Mouse (Mus musculus): ENCODE data around the gene Kif21b.

Gene Kif21b

DNA sequence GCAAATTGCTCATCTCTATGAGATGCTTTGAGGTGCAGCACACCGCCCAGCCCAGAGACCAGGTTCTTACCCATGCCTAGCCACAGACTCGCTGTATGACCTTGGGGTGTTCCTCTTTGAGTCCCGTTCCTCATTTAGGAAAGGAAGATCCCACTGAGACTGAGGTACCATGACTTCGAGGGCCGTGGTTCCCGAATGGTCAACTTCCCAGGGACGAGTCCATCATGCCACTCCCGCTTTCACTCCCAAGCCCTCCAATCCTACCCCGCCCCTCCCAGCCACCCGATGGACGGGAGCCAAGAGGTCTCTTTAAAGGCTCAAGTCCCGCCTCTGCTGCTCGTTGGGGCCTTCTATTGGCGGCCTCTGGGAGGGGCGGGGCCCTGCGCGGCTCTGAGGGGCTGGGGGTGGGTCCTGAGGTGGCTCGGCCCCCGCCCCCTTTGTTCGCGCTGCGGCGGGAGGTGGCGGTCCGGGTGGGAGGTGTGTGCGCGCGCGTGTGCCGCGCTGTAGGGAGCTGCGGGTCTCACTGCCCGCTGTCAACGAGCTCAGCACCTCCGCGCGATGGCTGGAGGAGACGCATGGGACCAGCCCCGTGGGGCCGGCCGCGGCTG, at the start of gene Kif21b:
Kif21b (plus strand) TSS at position 439 of the 608 bp plus-strand sequence.
- peak; percentile 69 for DNase-seq (ENCODE audit: low read depth, low spot score)

DNA sequence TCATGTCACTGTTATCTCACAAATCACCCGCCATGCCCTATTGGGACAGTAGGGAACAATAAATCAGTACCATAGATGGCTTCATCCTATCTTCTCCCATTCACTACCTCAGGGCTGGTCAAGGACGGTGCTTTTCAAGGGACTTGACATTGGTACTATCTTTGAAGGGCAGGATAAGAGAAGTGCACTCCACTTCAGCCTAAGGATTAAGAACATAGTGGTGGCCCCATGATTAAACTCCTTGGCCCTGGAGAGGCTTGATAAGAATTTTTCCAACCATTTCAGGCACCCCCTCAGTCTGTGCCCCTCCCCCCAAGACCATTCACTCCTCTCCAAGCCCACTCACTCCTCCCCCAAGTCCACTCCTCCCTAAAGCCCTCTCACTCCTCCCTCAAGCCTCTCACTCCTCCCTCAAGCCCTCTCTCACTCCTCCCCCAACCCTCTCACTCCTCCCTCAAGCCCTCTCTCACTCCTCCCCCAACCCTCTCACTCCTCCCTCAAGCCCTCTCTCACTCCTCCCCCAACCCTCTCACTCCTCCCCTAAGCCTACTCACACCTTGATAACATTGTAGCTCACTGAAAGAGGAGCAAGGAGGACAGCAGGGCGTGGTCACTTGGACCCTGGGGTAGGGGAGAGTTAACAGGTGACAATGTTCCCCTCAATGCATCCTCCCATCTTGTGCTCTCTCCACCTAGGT, 45.1 kb upstream of the Kif21b start:
- no peak for DNase-seq (ENCODE audit: low read depth, low spot score)

DNA sequence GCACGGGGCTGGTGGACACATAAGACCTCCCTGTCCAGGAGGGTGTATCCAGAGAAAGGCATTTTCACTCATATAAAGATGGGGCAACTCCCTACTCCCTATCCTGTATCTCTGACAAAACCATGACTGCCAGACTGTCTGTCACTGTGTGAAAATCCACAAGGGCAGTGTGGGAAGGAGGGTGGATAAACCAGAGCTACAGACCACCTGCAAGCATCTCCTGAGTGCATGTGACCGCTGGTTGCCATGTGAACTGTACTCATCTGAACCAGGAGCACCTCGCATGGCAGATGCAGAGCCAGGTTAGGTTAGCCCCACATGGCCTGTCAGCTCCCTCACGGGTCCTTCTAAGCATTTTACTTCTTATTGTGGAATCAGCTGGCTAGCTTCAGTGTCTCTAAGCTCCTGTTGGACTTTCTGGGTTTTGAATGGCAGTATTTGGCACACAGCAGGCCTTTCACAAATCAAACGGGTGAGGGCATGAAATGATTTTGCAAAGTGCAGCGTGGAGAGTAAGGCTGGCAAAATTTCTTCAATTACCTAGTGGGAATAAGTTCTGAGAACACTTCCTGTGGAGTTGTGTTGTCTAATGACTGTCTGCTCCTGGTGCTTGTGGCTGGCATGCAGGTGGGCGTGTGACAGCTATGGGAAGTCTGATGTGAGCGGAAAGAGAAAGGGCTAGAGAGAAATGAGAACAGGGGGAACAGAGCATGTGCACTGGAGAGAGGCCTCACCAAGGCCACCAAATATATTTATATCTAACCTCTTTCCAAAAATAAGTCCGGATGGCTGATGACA, 41.6 kb upstream of the Kif21b start:
- DNase-seq (ENCODE audit: low read depth, low spot score), result no peak

DNA sequence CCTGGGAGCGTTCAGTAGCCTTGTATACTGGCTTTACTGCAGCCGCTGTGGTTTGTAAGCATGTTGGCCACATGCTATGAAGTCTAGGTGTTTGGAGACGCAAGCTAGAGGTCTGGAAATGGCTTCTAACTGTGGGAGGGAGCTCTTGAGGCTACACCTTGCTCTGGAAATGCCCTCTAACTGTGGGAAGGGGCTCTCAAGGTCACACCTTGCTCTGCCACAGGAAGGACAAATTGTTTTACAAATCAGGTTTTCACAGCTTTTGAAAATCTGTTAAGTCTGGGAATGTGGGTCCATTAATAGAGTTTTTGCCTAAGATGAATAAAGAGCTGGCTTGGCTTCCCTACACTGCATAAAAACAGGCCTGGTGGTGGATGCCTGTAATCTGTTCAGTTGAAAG, 37.5 kb upstream of the Kif21b start:
- no peak for DNase-seq (ENCODE audit: low read depth, low spot score)

GRCm38 (mm10) chr1:136094807-136095206, 36.4 kb upstream of the Kif21b start:
- no peak for DNase-seq (ENCODE audit: low read depth, low spot score)

GRCm38 (mm10) chr1:136102094-136102493, 29.1 kb upstream of the Kif21b start:
- no peak for DNase-seq (ENCODE audit: low read depth, low spot score)

DNA sequence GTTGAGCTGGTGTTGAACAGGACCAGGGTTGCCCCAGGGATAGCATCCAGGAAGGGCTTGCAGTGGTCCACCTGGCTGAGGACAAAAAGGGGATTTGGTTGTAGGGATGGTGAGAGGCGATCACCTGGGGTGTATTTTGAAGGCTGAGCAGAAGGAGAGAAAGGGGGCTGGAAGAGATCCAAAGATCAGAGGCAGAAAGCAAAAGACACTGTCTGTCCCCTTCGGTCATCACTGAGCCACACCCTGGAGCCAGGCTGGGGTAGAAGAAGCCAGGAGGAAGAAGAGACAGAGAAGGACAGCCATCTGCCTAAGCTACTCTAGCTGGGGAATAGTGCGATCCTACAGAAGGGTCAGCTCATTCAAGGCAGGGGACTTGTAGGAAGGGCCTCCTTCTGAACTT, 28.6 kb upstream of the Kif21b start:
- DNase-seq (ENCODE audit: low read depth, low spot score), result no peak

GRCm38 (mm10) chr1:136102981-136103380, 28.2 kb upstream of the Kif21b start:
- no peak for DNase-seq (ENCODE audit: low read depth, low spot score)

- no peak for DNase-seq (ENCODE audit: low read depth, low spot score)
Observed at GRCm38 (mm10) chr1:136103696-136104095, 27.5 kb upstream of the Kif21b start.

DNA sequence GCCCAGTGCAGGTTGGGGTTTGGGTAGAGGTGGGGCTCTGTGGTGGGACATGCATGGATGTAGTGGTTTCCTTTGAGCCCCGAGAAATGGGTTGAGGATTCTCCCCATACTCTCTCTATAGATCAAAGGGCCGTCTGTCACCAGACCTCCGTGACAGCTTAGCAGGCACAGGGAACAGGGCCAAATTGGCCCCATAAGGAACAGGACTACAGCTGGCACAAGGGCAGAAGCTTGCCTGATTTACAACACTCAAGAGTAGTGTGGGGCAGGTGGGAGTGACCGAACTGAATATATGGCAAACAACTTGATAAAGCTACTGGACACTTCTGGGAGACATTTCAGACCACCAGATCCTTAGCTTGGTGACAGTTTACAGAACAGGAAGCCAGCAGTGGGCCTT, 26.4 kb upstream of the Kif21b start:
- DNase-seq (ENCODE audit: low read depth, low spot score), result no peak

GRCm38 (mm10) chr1:136109464-136109863, 21.7 kb upstream of the Kif21b start:
- no peak for DNase-seq (ENCODE audit: low read depth, low spot score)

DNA sequence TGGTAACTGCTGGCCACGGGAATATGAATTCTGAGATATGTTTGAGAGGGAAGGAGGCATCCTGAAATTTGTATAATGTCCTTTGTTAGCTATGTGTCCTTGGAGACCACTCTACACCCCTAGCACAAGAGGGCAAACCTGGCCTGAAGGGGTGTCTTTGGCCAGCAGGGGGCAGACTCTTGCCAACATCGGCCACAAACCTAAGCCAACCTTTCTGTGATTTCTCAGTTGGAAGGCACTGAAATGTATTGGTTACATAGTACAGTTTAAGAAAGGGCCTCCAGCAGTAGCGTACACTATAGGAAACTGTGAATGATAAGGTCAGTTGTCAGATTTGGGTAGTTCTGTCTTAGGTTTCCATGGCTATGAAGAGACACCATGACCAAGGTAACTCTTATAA, 15.0 kb upstream of the Kif21b start:
- DNase-seq (ENCODE audit: low read depth, low spot score), result no peak

DNA sequence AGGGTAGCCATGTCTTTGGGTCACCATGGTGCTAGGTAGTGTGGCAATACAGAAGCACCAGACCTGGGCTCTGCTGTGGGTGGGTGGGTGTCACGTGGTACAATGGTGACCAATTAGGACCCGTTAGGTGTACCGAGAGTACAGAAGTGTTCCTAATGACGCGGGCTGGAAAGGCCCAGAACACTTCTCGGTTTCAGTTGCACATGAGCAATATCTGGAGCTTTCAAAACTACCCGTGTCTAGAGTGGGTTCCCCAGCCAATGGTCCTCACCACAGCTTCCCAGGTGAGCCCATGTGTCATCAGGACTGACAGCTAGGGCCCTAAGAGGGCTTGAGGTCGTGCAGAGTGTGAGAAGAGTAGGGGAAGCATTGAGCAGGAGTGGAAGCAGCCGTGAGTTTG, 14.1 kb upstream of the Kif21b start:
- DNase-seq (ENCODE audit: low read depth, low spot score), result no peak

DNA sequence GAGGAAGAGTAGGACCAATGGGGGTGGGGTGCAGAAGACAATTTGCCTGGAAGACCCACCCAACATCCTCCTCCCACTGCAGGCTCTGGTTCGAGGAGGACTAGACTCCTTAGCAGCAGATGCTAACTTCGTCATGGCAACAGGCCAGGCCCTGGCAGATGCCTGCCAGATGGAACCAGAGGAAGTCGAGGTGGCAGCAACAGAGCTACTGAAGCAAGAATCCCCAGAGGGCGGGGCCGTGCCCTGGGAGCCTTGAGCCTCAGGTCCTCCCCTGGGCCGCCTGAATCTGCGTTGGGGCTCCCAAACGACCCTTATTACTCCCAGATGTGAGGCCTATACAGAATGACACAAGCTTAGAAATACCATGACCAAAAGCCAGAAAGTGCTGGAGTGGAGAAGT, 12.3 kb upstream of the Kif21b start:
- no peak for DNase-seq (ENCODE audit: low read depth, low spot score)

DNA sequence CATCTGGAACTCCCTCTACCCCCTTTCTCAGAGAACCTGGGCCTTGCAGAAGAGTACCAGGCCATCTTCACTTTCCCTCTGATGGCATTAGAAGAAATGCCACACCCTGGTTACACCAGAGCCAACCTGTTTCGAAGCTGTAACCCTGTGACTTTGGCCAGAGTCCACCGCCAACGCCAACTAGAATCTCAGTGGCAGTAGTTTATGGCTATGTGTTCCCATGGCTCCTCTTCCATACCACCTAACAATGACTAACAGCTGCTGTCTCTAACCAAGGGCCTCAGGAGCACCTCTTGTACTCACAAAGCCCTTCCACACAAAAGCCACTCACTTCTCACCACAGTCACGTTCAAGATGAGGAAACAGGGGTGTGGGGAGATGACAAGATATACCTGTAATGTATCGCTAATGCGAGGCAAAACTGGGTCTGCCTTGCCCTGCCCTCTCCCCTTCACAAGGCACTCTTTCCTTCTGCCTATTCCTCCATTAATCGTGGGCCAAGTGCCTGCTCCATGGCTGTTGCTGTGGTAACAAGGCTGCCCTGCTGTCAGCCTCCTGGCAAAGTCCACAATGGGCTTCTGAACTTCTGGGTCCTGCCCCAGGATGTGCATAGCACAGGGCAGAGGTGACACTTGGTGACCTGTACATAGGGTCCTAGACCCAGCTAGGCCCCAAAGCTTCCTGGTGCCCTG, 11.5 kb upstream of the Kif21b start:
- no peak for DNase-seq (ENCODE audit: low read depth, low spot score)

DNA sequence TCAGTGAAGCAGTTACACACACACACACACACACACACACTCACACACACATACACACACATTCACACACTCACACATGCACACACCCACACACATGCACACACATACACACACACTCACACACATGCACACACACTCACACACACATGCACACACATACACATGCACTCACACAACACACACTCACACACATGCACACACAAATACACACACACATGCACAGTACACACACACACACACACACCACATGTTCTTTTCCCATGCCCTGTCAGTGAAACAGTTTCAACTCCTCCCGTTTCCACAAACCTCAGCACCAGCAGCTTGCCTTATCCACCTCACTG, 11.0 kb upstream of the Kif21b start:
- DNase-seq (ENCODE audit: low read depth, low spot score), result no peak

DNA sequence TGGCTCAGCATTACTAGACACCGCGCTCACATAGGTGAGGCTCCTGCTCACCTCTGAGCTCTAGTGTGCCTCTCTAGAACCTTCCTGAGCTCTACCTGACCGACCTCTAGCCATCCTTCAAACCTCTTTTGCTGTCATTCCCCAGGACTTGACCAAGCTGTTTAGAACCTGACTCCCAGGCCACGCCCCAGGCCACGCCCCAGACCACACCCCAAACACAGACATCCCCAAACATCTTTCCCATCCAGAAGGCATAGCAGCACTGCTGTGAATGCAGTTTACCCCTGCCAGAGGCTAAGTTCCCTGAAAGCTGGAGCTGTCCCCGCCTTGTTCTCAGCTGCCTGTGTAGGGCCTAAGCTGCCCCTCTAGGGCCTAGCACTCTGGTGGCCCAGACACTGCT, 10.4 kb upstream of the Kif21b start:
- no peak for DNase-seq (ENCODE audit: low read depth, low spot score)

GRCm38 (mm10) chr1:136122030-136122429, 9.2 kb upstream of the Kif21b start:
- DNase-seq (ENCODE audit: low read depth, low spot score), result no peak

DNA sequence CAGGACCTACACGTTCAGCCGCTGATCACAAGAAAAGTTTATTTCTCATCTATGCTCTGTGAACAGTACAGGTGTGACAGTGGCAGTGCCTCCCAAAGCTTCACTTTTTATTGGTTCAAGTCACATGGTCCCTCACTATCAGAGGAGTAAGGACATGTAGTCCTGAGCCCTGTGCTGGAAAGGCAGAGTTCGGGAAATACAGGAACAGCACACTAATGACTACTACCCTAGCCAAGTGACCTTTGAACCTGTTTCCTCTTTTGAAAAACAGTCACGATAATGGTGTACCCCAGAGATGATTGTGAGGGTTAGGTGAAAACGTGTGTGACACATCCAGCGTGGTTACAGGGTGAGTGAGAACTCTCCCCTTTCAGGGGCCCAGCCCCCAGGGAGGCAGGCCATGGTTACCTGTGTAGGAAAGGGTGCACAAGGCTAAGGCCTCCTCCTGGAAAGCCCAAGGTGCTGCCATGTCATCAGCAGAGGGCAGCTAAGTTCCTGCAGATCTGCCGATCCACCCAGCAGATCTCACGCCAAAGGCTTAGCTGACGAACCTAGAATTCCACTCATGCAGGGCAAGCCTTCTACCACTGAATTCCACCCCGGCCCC, 4.9 kb upstream of the Kif21b start:
- no peak for DNase-seq (ENCODE audit: low read depth, low spot score)

DNA sequence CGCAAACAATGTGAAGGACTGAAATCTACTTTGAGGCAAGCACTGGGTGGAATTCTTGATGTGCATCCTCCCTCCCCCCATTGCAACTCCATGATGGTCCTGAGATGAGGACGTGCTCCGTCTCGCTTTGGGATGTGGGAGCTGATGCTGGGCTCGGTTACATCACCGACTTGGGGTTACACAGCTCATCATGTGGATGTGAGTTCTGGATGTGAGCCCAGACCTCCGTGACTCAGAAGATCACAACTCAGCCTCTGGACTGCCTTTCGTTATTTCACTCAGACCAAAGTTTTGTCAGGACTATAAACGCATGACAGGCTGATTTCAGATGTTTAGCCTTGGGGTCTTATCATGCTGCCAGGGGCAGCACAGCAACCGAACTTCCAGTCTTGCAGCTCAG, 4.3 kb upstream of the Kif21b start:
- no peak for DNase-seq (ENCODE audit: low read depth, low spot score)

GRCm38 (mm10) chr1:136127856-136128255, 3.3 kb upstream of the Kif21b start:
- DNase-seq (ENCODE audit: low read depth, low spot score), result no peak

DNA sequence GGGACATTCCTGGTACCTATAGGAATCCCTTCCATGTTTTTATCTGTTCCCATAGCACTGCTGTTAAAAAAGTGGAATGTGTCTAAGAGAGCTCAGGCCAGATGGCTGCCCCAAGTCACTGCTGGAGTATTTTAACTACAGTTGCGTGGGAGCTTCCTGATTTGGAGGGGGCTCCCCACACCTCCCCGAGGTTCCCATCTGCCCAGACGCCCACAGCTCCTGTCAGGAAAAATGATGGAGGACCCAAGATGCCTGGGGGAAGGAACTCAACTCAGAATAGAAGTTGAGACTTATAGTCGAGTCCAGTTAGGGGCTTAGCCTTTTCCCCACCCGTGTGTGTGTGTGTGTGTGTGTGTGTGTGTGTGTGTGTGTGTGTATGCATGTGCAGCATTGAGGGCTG, 2.8 kb upstream of the Kif21b start:
- no peak for DNase-seq (ENCODE audit: low read depth, low spot score)

Measured in WW6 (cell line).